Mouse (Mus musculus) limb, embryonic 15.5 days (tissue): ENCODE results near the gene Capn11. TPM values are rescaled to one million over a fixed set of nuclear protein-coding genes. Genes with fewer than 3 reads are reported as not detected.

Experiments used
- ATAC-seq: fragments of 200-750 bp; cut with Nextera tagmentation; 2 replicates; pipeline ENCODE4 v1.8.0; 2017; ENCODE audit warnings: low read depth, moderate TSS enrichment; ENCODE audit not compliant: insufficient number of reproducible peaks, low FRiP score, low TSS enrichment
- H3K27ac ChIP-seq: fragments of 300-500 bp; sonication (generic); 2 replicates; pipeline ENCODE4 v1.5.1; 2015; ENCODE audit warnings: moderate library complexity, mild to moderate bottlenecking, inconsistent platforms
- H3K27me3 ChIP-seq: fragments of 300-500 bp; sonication (generic); 2 replicates; pipeline ENCODE4 v1.6.1; 2015; ENCODE audit warnings: inconsistent platforms
- H3K36me3 ChIP-seq: fragments of 300-500 bp; sonication (generic); 2 replicates; pipeline ENCODE4 v1.6.1; 2015; ENCODE audit warnings: inconsistent platforms
- H3K4me1 ChIP-seq: fragments of 300-500 bp; sonication (generic); 2 replicates; pipeline ENCODE4 v1.6.1; 2015; ENCODE audit warnings: inconsistent platforms
- H3K4me2 ChIP-seq: fragments of 300-500 bp; sonication (generic); 2 replicates; pipeline ENCODE4 v1.6.1; 2015; ENCODE audit warnings: mild to moderate bottlenecking, inconsistent platforms
- H3K4me3 ChIP-seq: fragments of 300-500 bp; sonication (generic); 2 replicates; pipeline ENCODE4 v1.5.1; 2015; ENCODE audit warnings: mild to moderate bottlenecking, inconsistent platforms
- H3K9ac ChIP-seq: fragments of 300-500 bp; sonication (generic); 2 replicates; pipeline ENCODE4 v1.6.1; 2015; ENCODE audit warnings: inconsistent platforms
- H3K9me3 ChIP-seq: fragments of 300-500 bp; sonication (generic); 2 replicates; pipeline ENCODE4 v1.6.1; 2016; ENCODE audit warnings: inconsistent platforms
- WGBS: fragments of 180-500 bp; shearing (Covaris S2); methylation state at CpG from one replicate; pipeline ENCODE4 v1.1.7; 2015; 5-methylcytosine and 5-hydroxymethylcytosine counted together
- polyA plus RNA-seq: library from polyadenylated mRNA; unstranded; fragments of >200 nt; fragmentation: Nextera tagmentation; extraction: Ambion mirVana; gene quantifications from 2 replicates; pipeline ENCODE4 v1.2.1, GENCODE M21; 2015

Gene Capn11
- polyA plus RNA-seq, 1 experiment from 2014 or later = 0.37 TPM

DNA sequence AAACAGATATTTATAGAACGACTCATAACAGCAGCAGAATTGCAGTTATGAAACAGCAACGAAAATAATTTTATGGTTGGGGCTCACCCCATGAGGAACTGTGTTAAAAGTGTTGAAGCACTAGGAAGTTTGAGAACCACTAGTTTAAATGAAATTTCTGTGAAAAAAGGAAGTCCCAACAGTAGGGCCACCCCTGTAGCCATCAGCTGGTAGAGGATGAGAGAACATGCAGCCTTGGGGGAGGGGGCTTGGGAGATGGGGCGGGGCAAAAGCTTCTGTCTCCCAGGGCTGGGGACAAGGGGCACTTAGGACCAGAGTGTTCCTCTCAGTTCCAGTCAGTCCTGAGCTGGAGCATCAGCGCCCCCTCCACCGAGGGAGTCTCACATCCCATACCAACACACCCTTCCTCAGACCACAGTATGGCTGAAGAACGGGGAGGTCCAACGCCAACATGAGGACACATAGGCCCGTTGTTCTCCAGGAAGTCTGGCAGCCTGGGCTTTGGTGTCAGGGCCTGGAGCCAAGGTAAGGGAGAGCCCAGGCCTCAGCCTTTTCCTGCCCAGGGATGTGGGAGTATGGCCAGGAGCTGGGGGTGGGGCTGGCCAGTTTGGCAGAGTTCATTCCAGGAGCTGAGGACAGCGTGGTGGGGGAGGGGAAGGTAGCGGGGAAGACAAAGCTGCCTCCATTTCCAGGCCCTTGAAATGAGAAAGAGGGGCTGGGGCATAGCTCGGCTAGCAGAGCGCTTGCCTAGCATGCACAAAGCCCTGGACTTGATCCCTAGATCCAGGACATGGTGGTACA is 74.8 kb downstream of the Capn11 start:
- H3K4me3 ChIP-seq = no peak overlapping the region; the same call in 1 of the 2 replicates
- peak overlapping the region; percentile 89 for H3K27ac ChIP-seq
- H3K27me3 ChIP-seq = no peaks in the 10 kb centered on the region
- peaks cover 45% of the 10 kb centered on the region for H3K4me1 ChIP-seq
- ATAC-seq = peak; percentile 78
- peaks cover 33% of the 10 kb centered on the region for H3K36me3 ChIP-seq
- no peaks in the 10 kb centered on the region for H3K9me3 ChIP-seq
- H3K9ac ChIP-seq = no peak overlapping the region
- peak overlapping the region; percentile 14; the same call in 1 of the 2 replicates for H3K4me2 ChIP-seq
- 35% methylated on average over 12 of the region's 12 CpGs for WGBS

DNA sequence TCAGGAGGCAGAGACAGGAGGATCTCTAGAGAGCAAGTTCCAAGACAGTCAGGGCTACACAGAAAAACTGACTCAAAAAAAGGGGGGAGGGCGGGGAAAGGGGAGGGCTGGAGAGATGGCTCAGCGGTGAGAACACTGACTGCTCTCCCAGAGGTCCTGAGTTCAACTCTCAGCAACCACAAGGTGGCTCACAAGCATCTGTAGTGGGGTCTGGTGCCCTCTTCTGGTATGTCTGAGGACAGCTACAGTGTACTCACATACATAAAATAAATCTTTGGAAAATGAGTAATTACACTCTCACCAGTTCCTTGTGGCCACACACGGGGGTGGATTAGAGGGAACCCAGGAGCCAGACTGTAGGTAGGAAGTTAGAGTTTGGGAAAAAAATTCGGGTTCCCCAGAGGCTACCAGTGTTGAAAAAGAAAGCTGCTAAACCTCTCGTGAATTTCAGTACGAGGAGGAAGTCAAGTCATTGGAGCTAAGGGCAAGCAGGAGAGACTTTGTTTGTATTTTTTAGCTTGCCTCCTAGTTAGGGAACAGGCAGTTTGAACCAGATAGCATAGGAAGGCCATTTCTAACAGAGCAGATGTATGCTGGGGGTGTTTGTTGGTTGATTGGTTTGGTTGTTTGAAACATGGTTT is 76.3 kb downstream of the Capn11 start:
- Histone ChIP-seq H3K36me3 (peaks cover 21% of the 10 kb centered on the region), H3K4me1 (peaks cover 48% of the 10 kb centered on the region), H3K27ac (0 out of 2 replicates have a peak overlapping the region, but pooled peaks have one; percentile 89), H3K4me3 (no peak overlapping the region), H3K27me3 (no peaks in the 10 kb centered on the region), H3K9me3 (no peaks in the 10 kb centered on the region), H3K4me2 (no peak overlapping the region), H3K9ac (no peak overlapping the region)
- WGBS = 64% methylated on average over 6 of the region's 6 CpGs
- no peak for ATAC-seq

DNA sequence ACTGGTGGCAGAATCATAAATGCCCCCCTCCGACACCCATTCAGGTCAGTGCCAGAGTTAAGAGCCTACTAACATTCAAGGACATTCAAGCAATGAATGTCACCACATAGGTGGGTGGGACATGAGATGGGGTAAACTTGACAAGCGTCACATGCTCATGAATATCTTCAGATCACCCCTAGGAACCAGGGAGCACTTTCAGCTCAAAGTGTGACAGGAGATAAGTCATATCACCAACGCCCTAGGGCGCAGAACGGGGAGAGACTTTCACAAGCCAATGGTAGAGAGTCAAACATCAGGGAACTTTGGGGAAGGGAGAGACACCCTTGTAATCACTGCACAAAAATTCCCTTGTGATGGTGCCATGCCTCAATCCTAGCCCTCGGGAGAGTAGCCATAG is 76.9 kb downstream of the Capn11 start:
- Histone ChIP-seq H3K27me3 (no peaks in the 10 kb centered on the region), H3K9me3 (no peaks in the 10 kb centered on the region), H3K27ac (no peak overlapping the region), H3K4me1 (peaks cover 48% of the 10 kb centered on the region), H3K4me3 (no peak overlapping the region), H3K36me3 (peaks cover 17% of the 10 kb centered on the region), H3K4me2 (no peak overlapping the region), H3K9ac (no peak overlapping the region)
- 87% methylated on average over 6 of the region's 6 CpGs for WGBS
- ATAC-seq = no peak

DNA sequence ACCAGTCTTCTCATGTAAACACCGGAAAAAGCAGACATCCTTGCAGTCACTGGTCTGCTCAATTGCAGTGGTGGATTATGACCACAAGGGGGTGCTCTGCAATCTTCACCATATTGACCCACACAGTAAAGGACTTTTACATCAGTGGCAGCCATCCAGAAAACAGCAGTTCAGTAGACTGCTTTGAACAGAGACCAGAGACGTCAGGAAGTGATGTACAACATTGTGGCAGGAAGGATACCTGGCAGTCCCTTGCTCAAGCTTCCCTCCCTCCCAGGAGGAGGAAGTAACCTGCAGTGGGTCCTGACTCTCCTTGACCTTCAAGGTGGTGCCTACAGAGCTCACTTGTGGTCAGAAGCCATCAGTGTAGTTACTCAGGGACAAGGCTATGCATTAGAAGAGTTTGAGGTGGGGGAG is 77.5 kb downstream of the Capn11 start:
- no peak overlapping the region for H3K4me2 ChIP-seq
- H3K27me3 ChIP-seq = no peaks in the 10 kb centered on the region
- peaks cover 10% of the 10 kb centered on the region for H3K36me3 ChIP-seq
- WGBS = 6% methylated on average over 2 of the region's 2 CpGs
- ATAC-seq = no peak
- H3K9me3 ChIP-seq = no peaks in the 10 kb centered on the region
- no peak overlapping the region for H3K4me3 ChIP-seq
- peak overlapping the region; percentile 69 for H3K27ac ChIP-seq
- H3K9ac ChIP-seq = no peak overlapping the region
- peaks cover 48% of the 10 kb centered on the region for H3K4me1 ChIP-seq

DNA sequence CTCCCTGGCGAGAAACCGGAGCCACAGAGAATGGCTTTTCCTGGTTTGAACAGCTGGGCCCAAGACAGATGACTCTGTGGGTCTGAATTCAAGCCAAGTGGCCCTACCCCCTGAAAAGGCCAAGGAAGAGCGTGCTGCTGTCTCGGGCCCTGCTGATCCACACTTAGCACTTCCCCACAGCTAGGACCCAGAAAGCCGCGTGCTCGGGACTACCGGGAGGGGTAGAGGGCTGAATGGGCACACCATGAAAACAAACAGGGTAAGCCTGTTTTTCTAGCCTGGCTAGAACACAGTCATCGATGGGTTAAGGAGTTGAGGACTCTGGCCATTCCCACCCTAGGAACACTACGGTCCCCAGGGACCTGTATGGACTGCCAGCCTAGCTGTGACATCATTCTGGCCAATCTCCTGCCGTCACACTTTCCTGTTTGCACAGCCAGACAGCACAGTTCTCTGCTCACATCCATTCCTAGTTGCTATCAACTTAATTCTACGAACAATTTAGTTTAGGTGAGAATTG is 78.1 kb downstream of the Capn11 start:
- no peak for ATAC-seq
- Histone ChIP-seq H3K36me3 (peaks cover 5% of the 10 kb centered on the region; the same call in 1 of the 2 replicates), H3K4me3 (no peak overlapping the region), H3K27ac (peak overlapping the region; percentile 69; the same call in 1 of the 2 replicates), H3K9me3 (no peaks in the 10 kb centered on the region), H3K27me3 (no peaks in the 10 kb centered on the region), H3K4me2 (no peak overlapping the region), H3K4me1 (peaks cover 44% of the 10 kb centered on the region), H3K9ac (no peak overlapping the region)
- WGBS = 40% methylated on average over 12 of the region's 12 CpGs

Other genes starting within 250 kb of the Capn11 start
- 61.1 and 61.7 TPM in 2 replicates for gene Cdc5l, start 225.6 kb downstream of the Capn11 start, polyA plus RNA-seq
- gene Spats1, start 183.9 kb downstream of the Capn11 start, polyA plus RNA-seq = 0.21 and 0.22 TPM in 2 replicates
- gene Aars2, start 152.5 kb downstream of the Capn11 start, polyA plus RNA-seq = 14.7 and 16.5 TPM in 2 replicates
- gene Tcte1, start 135.9 kb downstream of the Capn11 start, polyA plus RNA-seq = 0.17 and 0.19 TPM in 2 replicates
- 2.9 and 4.7 TPM in 2 replicates for gene Tmem151b, start 109.6 kb downstream of the Capn11 start, polyA plus RNA-seq
- gene Nfkbie, start 103.6 kb downstream of the Capn11 start, polyA plus RNA-seq = 5.9 and 6.1 TPM in 2 replicates
- gene Slc35b2, start 95.5 kb downstream of the Capn11 start, polyA plus RNA-seq = 139 and 142 TPM in 2 replicates
- gene Hsp90ab1, start 86.1 kb downstream of the Capn11 start, polyA plus RNA-seq = 1,467 and 1,497 TPM in 2 replicates
- 120 and 140 TPM in 2 replicates for gene Slc29a1, start 59.7 kb downstream of the Capn11 start, polyA plus RNA-seq
- gene Mymx, start 57.2 kb downstream of the Capn11 start, polyA plus RNA-seq = 22.9 and 39.7 TPM in 2 replicates
- 142 and 143 TPM in 2 replicates for gene Mrpl14, start 27.0 kb upstream of the Capn11 start, polyA plus RNA-seq
- 38.1 and 39.2 TPM in 2 replicates for gene Tmem63b, start 27.6 kb upstream of the Capn11 start, polyA plus RNA-seq
- gene 1600014C23Rik, start 74.5 kb upstream of the Capn11 start, polyA plus RNA-seq = 0.63 TPM in 1 of 2 replicates, not detected in the other